Mouse (Mus musculus): ENCODE results near the gene Rhob. TPM values are rescaled to one million over a fixed set of nuclear protein-coding genes. Genes with fewer than 3 reads are reported as not detected.

The Rhob gene
- polyA plus RNA-seq, 1 experiment from 2014 or later = 59.8 TPM

DNA sequence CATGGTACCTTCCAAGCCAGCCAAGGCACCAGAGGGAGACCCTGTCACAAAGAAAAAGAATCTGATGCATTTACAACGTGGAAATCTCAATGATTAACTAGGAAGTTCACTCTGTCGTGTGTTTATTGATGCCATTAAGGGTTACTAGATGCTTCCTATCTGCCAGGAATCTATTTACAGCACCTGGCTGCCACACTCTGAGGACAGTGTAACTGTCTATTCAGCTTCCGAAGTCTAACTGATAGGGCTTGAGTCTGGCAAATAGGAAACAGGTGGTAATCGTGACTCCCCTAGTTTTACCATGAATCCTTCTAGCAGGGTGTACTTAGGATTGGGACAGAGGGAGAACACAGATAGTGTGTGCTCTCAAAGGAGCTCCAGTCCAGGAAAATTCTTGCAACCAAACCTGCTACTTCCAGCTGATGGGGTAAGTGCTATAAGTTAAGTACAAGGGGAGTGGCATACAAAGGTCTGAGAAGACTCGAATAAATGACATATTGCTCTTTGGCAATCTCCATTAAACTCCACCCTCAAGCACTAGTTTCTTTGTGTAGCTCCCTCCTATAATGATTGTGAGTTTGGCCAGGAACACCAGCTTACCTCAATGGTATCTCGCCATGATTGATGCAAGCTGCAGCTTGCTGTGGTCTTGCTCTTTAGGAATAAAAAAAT is 10.6 kb upstream of the Rhob start:
- Histone ChIP-seq H3K4me1 (ENCODE audit: control insufficient read depth, insufficient read depth, low read length) (no peaks in the 10 kb centered on the region), H3K27ac (ENCODE audit: low read depth, low read length) (no peak overlapping the region), H3K4me3 (ENCODE audit: low read depth, low read length) (no peak overlapping the region), H3K9ac (ENCODE audit: low read length) (no peak overlapping the region), H3K4me2 (no peak overlapping the region), H3K36me3 (ENCODE audit: control insufficient read depth, insufficient read depth, low read length) (no peaks in the 10 kb centered on the region), H3K27me3 (ENCODE audit: control insufficient read depth, insufficient read depth, low read length) (no peaks in the 10 kb centered on the region), H3K9me3 (ENCODE audit: control insufficient read depth, low read length) (no peaks in the 10 kb centered on the region)
- WGBS = 83% methylated on average over 6 of the region's 6 CpGs
- ATAC-seq (ENCODE audit: low FRiP score) (no peak), DNase-seq (ENCODE audit: low spot score, missing footprints) (no peak)

DNA sequence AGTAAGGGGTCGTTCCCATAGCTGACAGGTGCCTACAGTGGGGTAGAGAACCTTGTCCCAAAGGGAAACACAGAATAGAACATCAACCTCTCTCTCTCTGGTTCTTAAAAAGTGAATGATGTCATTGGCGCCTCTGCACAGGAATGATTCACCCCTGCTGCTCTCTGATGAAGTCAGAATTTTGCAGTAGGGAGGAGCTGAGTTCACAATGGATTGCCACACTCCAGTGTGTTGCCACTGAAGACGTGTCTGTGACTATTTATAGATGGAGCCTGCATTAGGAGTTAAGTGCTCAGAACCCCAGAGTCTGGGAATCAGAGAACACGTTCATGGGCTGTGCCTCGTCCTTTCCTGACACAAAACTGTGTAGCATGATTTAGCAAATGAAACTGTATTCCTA is 9.9 kb upstream of the Rhob start:
- ATAC-seq (ENCODE audit: low FRiP score) = no peak
- no peaks in the 10 kb centered on the region for H3K36me3 ChIP-seq (ENCODE audit: control insufficient read depth, insufficient read depth, low read length)
- H3K4me3 ChIP-seq (ENCODE audit: low read depth, low read length) = no peak overlapping the region
- H3K4me2 ChIP-seq = no peak overlapping the region
- H3K9me3 ChIP-seq (ENCODE audit: control insufficient read depth, low read length) = no peaks in the 10 kb centered on the region
- WGBS = 78% methylated on average over 5 of the region's 5 CpGs
- no peak overlapping the region for H3K9ac ChIP-seq (ENCODE audit: low read length)
- no peak for DNase-seq (ENCODE audit: low spot score, missing footprints)
- no peaks in the 10 kb centered on the region for H3K27me3 ChIP-seq (ENCODE audit: control insufficient read depth, insufficient read depth, low read length)
- no peak overlapping the region for H3K27ac ChIP-seq (ENCODE audit: low read depth, low read length)
- H3K4me1 ChIP-seq (ENCODE audit: control insufficient read depth, insufficient read depth, low read length) = no peaks in the 10 kb centered on the region

DNA sequence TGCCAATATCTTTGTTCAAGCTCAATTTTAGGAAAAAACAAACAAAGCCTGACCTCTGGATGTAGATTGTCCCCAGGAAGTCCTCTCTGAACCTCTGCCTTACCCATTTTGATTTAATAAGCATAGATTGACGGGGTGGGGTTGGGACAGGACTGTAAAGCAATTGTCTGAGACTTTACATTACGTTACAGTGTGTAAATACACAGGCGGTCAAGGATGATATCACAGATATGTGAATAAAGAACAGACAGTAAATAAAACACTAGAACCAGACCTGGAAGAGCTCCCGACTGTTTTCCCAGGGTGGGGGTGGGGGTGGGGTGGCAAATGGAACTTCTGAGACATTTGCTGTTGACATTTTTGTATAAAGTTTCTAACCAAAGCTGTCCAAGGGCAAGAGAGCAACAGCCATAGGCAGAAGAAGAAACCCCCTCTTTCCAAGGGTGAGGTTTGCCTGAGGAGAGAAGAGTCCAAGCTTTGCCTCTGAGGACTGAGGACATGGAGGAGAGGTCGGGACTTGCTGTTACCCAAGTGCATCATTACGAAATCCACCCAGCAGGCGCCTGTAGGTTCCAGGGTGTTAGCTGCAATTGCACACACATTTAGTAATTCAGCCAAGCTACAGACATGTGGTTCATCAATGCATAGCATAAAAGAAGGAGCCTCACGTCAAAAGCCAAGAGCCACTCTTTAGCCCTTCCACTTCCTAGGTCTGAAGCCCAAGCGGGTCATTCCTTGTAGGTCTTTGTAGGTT is 7.3 kb upstream of the Rhob start:
- H3K9me3 ChIP-seq (ENCODE audit: control insufficient read depth, low read length) = no peaks in the 10 kb centered on the region
- ATAC-seq (ENCODE audit: low FRiP score) = no peak
- 78% methylated on average over 9 of the region's 9 CpGs for WGBS

DNA sequence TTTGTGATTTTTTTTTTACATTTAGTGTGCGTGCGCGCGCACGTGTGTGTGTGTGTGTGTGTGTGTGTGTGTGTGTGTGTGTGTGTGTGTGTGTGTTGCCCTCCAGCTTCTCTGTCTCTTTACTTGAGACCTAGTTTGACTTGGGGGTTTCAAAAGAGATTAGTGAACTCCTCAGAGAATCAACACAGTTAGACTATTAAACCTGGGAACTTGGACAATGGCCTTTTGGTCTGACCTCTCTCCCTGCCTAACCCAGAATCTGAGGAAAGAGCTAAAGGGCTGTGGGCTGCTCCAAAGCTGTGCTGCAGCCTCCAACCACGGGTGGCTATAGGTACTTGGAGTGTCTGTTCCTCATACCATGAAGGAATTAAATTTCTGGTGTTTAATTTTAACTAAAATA is 4.3 kb upstream of the Rhob start:
- H3K27ac ChIP-seq (ENCODE audit: low read depth, low read length) = no peak overlapping the region

More for the DNA sequence above, 7.3 kb upstream of the Rhob start:
- no peak overlapping the region for H3K4me2 ChIP-seq
- H3K9ac ChIP-seq (ENCODE audit: low read length) = no peak overlapping the region
- no peaks in the 10 kb centered on the region for H3K4me1 ChIP-seq (ENCODE audit: control insufficient read depth, insufficient read depth, low read length)
- no peak overlapping the region for H3K4me3 ChIP-seq (ENCODE audit: low read depth, low read length)
- no peak for DNase-seq (ENCODE audit: low spot score, missing footprints)
- H3K36me3 ChIP-seq (ENCODE audit: control insufficient read depth, insufficient read depth, low read length) = no peaks in the 10 kb centered on the region
- no peak overlapping the region for H3K27ac ChIP-seq (ENCODE audit: low read depth, low read length)
- no peaks in the 10 kb centered on the region for H3K27me3 ChIP-seq (ENCODE audit: control insufficient read depth, insufficient read depth, low read length)

DNA sequence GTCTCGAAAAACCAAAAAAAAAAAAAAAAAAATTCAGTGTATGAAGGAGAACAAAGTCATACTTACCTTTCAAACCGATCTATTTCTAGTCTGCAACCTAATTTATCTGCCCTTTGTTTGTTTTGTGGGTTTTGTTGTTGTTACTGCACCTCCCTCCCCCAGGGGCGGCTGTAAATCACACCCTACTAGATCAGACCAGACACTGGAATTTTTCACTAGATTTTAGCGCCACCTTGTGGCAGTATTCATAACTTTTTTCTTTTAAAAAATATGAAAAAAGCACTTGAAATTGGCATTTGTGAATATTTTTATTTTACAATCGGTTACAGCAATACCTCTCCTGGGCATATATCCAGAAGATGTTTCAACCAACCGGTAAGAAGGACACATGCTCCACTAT is 2.7 kb upstream of the Rhob start:
- H3K27me3 ChIP-seq (ENCODE audit: control insufficient read depth, insufficient read depth, low read length) = no peaks in the 10 kb centered on the region
- no peak overlapping the region for H3K4me3 ChIP-seq (ENCODE audit: low read depth, low read length)
- no peak overlapping the region for H3K4me2 ChIP-seq
- no peak for ATAC-seq (ENCODE audit: low FRiP score)
- WGBS = 17% methylated on average over 6 of the region's 6 CpGs
- no peaks in the 10 kb centered on the region for H3K9me3 ChIP-seq (ENCODE audit: control insufficient read depth, low read length)
- H3K9ac ChIP-seq (ENCODE audit: low read length) = no peak overlapping the region
- no peaks in the 10 kb centered on the region for H3K36me3 ChIP-seq (ENCODE audit: control insufficient read depth, insufficient read depth, low read length)
- no peak overlapping the region for H3K27ac ChIP-seq (ENCODE audit: low read depth, low read length)
- DNase-seq (ENCODE audit: low spot score, missing footprints) = peak; percentile 96
- H3K4me1 ChIP-seq (ENCODE audit: control insufficient read depth, insufficient read depth, low read length) = peaks cover 10% of the 10 kb centered on the region

More for the DNA sequence above, 4.3 kb upstream of the Rhob start:
- WGBS = 87% methylated on average over 6 of the region's 6 CpGs
- Histone ChIP-seq H3K36me3 (ENCODE audit: control insufficient read depth, insufficient read depth, low read length) (no peaks in the 10 kb centered on the region), H3K4me1 (ENCODE audit: control insufficient read depth, insufficient read depth, low read length) (peaks cover 6% of the 10 kb centered on the region), H3K9me3 (ENCODE audit: control insufficient read depth, low read length) (no peaks in the 10 kb centered on the region), H3K9ac (ENCODE audit: low read length) (no peak overlapping the region), H3K4me2 (no peak overlapping the region), H3K27me3 (ENCODE audit: control insufficient read depth, insufficient read depth, low read length) (no peaks in the 10 kb centered on the region), H3K4me3 (ENCODE audit: low read depth, low read length) (no peak overlapping the region)
- no peak for ATAC-seq (ENCODE audit: low FRiP score)
- DNase-seq (ENCODE audit: low spot score, missing footprints) = peak; percentile 80

DNA sequence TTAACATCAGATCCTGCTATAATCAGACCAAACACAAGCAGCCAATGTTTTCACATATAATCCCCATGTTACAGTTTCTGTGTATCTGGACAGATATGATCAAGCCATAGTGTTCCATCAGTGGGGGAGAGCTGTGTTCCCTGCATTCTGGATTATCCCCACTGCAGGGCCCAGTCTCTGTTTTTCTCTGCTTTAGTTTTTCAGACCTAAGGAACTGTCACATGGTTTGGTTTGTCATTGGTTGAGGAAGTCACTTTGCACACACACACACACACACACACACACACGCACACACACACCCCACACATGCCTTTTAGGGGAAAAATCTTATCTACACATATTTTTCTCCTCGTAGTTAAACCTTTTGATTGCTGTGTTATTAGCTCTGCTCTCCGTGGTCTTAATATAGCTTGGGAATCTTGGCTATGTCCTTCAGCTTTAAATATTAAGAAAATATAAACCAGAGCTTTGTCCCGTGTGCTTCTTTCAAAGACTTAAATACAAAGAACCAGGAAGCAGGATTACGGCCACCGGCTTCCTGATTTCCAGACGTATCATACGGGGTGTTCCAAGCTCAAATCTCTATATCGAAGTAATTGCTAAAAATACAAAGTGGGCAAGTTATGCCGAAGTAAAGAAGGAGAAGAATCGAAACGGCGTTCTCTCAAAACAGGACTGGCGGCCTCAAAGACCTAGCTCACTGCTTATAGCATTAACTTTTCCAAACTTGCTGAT is 1.9 kb upstream of the Rhob start:
- no peaks in the 10 kb centered on the region for H3K27me3 ChIP-seq (ENCODE audit: control insufficient read depth, insufficient read depth, low read length)
- ATAC-seq (ENCODE audit: low FRiP score) = no peak
- H3K4me3 ChIP-seq (ENCODE audit: low read depth, low read length) = no peak overlapping the region
- peaks cover 16% of the 10 kb centered on the region for H3K4me1 ChIP-seq (ENCODE audit: control insufficient read depth, insufficient read depth, low read length)
- H3K36me3 ChIP-seq (ENCODE audit: control insufficient read depth, insufficient read depth, low read length) = no peaks in the 10 kb centered on the region
- peak; percentile 82 for DNase-seq (ENCODE audit: low spot score, missing footprints)
- no peaks in the 10 kb centered on the region for H3K9me3 ChIP-seq (ENCODE audit: control insufficient read depth, low read length)
- H3K4me2 ChIP-seq = no peak overlapping the region
- H3K27ac ChIP-seq (ENCODE audit: low read depth, low read length) = no peak overlapping the region
- 92% methylated on average over 14 of the region's 14 CpGs for WGBS
- no peak overlapping the region for H3K9ac ChIP-seq (ENCODE audit: low read length)

DNA sequence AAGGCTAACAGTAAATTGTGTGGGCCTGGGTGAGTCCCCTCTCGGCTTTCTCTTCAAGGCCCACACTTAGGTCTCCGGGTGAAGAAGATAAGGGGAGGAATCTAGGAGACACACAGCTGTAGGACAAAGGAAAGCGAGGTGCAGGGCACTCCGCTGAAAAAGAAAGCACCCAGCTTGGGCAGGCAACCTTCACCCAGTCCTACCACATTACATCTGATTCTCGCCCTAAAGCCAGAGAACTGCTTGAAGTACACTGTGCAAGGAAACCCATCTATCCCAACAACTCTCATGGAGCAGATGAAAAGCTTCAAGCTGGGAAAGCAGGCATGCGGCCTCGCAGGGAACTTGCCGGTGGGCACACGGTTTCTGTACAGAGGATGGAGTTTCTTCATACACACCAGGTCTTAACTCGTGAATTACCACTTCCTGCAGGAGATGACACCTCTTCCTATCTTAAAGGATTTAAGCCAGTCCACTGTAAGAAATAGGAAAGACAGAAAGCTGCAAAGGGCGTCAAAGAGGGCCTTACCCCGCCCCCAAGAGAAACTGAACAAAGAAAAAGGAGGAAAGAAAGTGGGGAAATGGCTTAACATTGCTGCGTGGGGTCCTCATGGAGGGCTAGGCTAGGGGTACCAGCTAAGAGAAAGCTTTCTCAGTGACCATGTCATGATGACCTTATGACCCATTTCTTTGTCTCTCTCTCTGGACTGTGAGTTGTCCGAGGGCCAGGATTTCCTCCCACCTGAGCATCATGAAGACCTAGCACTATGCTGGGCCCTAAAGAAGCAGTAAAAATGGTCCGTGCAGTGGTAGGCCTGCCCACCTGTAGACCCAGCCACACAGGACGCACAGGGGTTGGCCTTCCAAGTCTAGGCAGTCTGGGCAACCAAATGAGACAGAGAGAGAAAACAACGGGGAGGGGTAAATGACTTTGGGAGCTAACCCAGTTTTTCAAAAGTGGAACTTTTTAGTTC is 1.1 kb upstream of the Rhob start:
- Histone ChIP-seq H3K27ac (ENCODE audit: low read depth, low read length) (peak overlapping the region; percentile 98), H3K4me1 (ENCODE audit: control insufficient read depth, insufficient read depth, low read length) (peaks cover 25% of the 10 kb centered on the region), H3K9me3 (ENCODE audit: control insufficient read depth, low read length) (no peaks in the 10 kb centered on the region), H3K9ac (ENCODE audit: low read length) (peak overlapping the region; percentile 81), H3K36me3 (ENCODE audit: control insufficient read depth, insufficient read depth, low read length) (no peaks in the 10 kb centered on the region), H3K4me2 (peak overlapping the region; percentile 66), H3K4me3 (ENCODE audit: low read depth, low read length) (peak overlapping the region; percentile 86), H3K27me3 (ENCODE audit: control insufficient read depth, insufficient read depth, low read length) (no peaks in the 10 kb centered on the region)
- DNase-seq (ENCODE audit: low spot score, missing footprints) (peak; percentile 90), ATAC-seq (ENCODE audit: low FRiP score) (no peak)
- 49% methylated on average over 17 of the region's 17 CpGs for WGBS

DNA sequence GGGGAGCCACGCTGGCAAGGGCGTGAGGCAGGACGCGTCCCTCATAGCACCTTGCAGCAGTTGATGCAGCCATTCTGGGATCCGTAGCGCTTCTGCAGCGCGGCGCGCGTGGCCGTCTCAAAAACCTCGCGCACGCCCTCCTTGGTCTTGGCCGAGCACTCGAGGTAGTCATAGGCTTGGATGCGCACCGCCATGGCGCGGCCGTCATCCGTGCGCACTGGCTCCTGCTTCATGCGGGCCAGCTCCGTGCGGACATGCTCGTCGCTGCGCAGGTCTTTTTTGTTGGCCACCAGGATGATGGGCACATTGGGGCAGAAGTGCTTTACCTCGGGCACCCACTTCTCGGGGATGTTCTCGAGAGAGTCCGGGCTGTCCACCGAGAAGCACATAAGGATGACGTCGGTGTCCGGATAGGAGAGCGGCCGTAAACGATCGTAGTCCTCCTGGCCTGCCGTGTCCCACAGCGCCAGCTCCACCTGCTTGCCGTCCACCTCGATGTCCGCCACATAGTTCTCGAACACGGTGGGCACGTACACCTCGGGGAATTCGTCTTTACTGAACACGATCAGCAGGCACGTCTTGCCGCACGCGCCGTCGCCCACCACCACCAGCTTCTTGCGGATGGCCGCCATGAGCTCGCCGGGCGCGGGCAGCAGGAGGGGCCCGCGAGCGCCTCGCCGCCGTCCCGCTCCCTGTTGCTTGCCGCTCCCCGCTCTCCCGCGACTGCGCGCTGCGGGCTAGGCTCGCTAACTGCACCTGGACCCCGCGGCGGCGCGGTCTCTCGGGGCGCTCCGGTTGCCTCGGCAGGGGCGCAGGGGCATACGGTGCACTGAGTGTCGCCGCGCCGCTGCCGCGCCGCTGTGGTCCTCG is 573 bp downstream of the Rhob start:
- under 1% methylated on average over 99 of the region's 99 CpGs for WGBS
- Histone ChIP-seq H3K27me3 (ENCODE audit: control insufficient read depth, insufficient read depth, low read length) (no peaks in the 10 kb centered on the region), H3K4me2 (peak overlapping the region; percentile 95), H3K9me3 (ENCODE audit: control insufficient read depth, low read length) (no peaks in the 10 kb centered on the region), H3K36me3 (ENCODE audit: control insufficient read depth, insufficient read depth, low read length) (no peaks in the 10 kb centered on the region), H3K4me3 (ENCODE audit: low read depth, low read length) (peak overlapping the region; percentile 86), H3K27ac (ENCODE audit: low read depth, low read length) (peak overlapping the region; percentile 98), H3K9ac (ENCODE audit: low read length) (peak overlapping the region; percentile 98), H3K4me1 (ENCODE audit: control insufficient read depth, insufficient read depth, low read length) (peaks cover 26% of the 10 kb centered on the region)
- DNase-seq (ENCODE audit: low spot score, missing footprints) (peak; percentile 97), ATAC-seq (ENCODE audit: low FRiP score) (peak; percentile 64)

All from midbrain, embryonic 11.5 days (tissue).